Mouse (Mus musculus) urinary bladder, postnatal 36 days (tissue): ENCODE results near the gene Gnaq.
"Not testable (repeated sequence)": the region's sequence is repeated elsewhere in the genome, so short reads cannot be mapped to it uniquely, and the experiment has no call there.

ENCODE experiments used
- DNase-seq, 2 experiments: peaks; one replicate each; pipeline ENCODE4 v3.0.0; 2022; ENCODE audit warnings: low spot score in 2 of 2, mixed read lengths in 1 of 2

Gene Gnaq

DNA sequence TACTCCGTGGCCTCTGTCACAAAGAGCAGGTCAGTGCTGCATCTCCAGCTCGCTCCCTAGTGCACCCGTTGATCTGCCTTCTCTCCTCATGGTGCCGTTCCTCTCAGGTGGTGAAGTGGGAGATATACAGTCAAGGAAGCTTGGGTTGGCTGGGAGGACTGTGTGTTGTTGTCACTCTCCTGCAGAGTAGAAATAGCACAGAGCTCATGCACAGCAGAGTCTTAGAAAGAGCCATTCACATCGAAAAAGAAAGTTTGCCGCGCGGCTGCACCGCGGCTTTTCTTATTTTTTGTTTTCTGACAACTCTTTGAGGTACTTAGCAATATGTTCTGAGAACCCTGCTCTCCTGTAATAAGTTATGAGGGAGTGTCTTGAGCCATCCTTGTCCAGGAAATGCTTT, 10.4 kb downstream of the Gnaq start:
- no peak for DNase-seq

DNA sequence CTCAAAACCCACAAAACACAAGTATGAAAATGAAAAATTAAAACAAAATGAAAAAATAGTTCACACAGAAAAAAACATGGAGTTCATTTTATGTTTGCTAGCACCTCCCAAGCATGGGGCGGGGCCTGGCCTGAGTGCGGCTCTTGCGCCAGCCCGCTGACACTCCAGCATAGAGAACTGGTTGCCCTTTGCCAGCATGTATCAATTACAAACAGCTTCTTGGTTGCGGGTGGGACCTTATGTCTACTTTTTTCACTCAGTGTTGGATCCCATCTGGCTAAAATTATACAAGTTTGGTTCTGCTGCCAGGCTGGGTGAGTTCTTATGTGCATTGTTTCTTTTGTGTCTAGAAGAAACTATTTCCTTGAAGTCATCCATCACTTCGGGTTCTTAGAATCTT, 14.8 kb downstream of the Gnaq start:
- no peak for DNase-seq

GRCm38 (mm10) chr19:16149094-16149493, 16.5 kb downstream of the Gnaq start:
- no peak for DNase-seq

GRCm38 (mm10) chr19:16150328-16150727, 17.7 kb downstream of the Gnaq start:
- no peak for DNase-seq

- DNase-seq = no peak
Measured at GRCm38 (mm10) chr19:16153851-16154250, 21.2 kb downstream of the Gnaq start.

DNA sequence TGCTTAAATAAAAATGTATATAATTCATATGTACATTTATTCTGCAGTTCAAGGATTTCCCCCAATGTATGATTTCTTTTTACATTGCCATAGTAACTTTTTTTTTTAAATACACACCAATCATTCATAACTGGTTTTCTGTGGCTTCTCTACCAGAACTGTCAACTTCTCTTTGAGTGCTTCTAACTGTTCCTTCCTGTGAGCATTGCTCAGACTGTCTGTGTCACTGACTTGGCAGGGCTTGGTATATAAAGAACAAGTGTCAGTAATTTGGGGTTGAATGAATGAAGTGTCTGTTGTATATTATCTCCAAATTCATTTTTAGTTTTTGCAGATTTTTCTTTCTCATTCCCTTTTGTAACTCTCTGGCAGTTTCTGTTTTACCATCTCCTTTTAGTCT, 21.8 kb downstream of the Gnaq start:
- DNase-seq = no peak

DNA sequence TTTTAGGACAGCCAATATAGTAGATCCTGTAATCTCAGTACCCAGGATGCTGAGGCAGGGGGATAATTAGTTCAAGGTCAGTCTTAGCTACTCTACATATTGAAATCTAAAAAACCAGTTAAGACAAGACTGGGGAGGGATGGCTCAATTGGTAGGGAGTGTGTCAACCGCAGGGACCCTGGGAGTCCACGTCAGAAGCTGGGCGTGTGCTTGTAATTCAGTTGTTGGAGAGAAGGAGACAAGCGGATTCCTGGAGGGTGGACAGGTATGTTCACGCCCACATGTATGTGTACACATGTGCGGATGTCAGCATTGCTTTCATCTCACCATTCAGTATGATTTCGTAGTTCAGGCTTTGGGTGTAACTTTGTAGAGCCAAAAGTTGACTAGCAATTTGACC, 24.5 kb downstream of the Gnaq start:
- no peak for DNase-seq

GRCm38 (mm10) chr19:16160759-16161158, 28.1 kb downstream of the Gnaq start:
- no peak for DNase-seq

GRCm38 (mm10) chr19:16161222-16161621, 28.6 kb downstream of the Gnaq start:
- no peak for DNase-seq

- not testable (repeated sequence) for DNase-seq
Measured at GRCm38 (mm10) chr19:16164396-16164795, 31.8 kb downstream of the Gnaq start.

GRCm38 (mm10) chr19:16167185-16167584, 34.6 kb downstream of the Gnaq start:
- DNase-seq = no peak

GRCm38 (mm10) chr19:16168192-16168591, 35.6 kb downstream of the Gnaq start:
- peak in 1 of 2 experiments; percentile 17 for DNase-seq

GRCm38 (mm10) chr19:16168653-16169198, 36.1 kb downstream of the Gnaq start:
- DNase-seq = peak in 1 of 2 experiments; percentile 56

- no peak for DNase-seq
Measured at GRCm38 (mm10) chr19:16170724-16171123, 38.1 kb downstream of the Gnaq start.

GRCm38 (mm10) chr19:16173721-16174120, 41.1 kb downstream of the Gnaq start:
- no peak for DNase-seq

- DNase-seq = no peak
Measured at GRCm38 (mm10) chr19:16176426-16176825, 43.8 kb downstream of the Gnaq start.

GRCm38 (mm10) chr19:16177139-16177727, 44.6 kb downstream of the Gnaq start:
- no peak for DNase-seq

GRCm38 (mm10) chr19:16181258-16181657, 48.6 kb downstream of the Gnaq start:
- no peak for DNase-seq

DNA sequence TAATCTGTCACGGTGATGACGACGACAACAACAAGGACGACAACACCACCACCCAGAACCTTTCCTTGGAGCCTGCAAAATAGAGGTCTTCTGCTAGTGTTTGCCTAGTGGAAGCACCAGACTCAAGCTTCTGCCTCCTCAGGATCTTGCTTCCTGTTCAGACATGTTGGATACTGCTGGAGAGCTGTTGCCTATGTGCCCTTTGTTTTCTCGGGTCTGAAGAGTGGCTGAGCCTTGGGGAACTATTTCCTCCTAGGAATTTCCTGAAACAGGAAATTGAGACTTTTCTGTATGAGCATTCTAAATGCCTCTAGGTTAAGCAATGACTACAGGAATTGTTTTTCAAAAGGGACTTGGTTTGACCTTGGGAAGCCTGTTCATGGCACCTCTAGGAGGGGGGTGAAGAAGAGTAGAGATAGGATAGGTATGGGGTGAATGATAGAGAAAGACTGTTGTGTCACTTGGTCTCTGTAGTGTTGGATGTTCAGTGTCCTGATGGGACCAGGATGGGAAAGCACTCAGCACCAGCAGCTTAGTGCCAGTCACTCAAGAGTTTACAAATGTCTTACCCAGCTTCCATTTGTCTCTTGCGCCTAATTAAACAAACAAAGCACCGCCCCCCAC, 49.3 kb downstream of the Gnaq start:
- peak in 1 of 2 experiments; percentile 16 for DNase-seq

DNA sequence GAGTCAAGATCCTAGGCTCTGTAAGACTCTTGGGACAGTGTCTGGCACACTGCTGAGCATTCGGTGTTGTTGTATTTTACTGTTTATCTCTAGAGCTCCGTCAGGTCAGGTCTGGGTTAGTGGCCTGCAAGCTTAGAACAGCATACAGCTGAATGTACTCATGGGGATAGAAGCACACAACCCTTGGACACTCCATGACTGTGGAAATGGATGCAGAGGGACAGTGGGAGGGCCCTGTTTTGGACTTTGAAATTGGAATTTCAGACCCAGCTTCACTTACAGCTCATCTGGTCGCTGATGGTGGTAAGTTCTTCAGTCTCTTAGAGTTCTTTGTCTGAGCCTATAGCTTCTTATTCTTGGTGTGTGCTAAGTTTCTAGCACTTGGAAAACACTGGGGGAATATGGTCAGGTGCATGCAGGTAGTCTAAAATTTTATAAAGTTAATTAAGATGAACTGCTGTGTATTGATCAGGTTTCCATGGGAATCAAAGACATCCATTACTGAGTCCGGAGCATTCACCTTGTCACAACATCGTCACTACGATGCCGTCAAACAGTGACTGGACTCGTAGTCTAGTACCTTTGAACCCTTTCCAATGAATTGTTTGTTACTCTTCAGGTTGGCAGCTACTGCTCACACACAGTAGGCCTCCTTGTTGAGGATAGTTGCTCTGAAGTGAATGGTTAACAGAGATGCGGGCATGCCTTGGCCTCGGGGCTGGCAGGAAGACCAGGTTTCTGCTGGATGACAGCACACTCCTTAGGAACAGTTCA, 51.1 kb downstream of the Gnaq start:
- no peak for DNase-seq

- no peak for DNase-seq
Measured at GRCm38 (mm10) chr19:16186984-16187383, 54.4 kb downstream of the Gnaq start.

DNA sequence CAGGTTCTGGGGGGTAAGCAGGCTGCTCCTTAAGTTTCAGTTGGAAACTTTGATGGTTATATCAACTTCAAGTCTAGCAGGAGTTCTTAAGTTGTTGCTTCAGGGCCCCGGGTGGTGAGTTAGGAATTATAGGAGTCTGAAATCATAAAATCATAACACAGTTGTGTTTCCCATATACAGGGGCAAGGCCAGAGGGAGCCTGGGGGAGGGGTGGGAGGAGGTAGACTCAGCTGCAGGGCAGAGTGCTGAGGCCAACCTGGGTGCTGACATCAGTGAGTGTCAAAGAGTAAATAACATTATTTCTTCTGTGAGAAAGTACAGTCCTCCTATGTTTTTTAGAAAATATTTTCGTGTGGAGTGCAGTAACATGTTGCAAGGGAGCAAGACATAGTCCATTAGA, 55.3 kb downstream of the Gnaq start:
- DNase-seq = no peak
